Mouse (Mus musculus): ENCODE results near the gene Mal.
"Not testable (repeated sequence)": the region's sequence is repeated elsewhere in the genome, so short reads cannot be mapped to it uniquely, and the experiment has no call there.

Gene Mal

GRCm38 (mm10) chr2:127625659-127626058, 30.8 kb downstream of the Mal start:
- in situ Hi-C loops (cut with MboI, MseI): loop anchor here (5.0 kb wide), 1 partner anchor 1247 kb away; no protein-coding TSS in a partner anchor

DNA sequence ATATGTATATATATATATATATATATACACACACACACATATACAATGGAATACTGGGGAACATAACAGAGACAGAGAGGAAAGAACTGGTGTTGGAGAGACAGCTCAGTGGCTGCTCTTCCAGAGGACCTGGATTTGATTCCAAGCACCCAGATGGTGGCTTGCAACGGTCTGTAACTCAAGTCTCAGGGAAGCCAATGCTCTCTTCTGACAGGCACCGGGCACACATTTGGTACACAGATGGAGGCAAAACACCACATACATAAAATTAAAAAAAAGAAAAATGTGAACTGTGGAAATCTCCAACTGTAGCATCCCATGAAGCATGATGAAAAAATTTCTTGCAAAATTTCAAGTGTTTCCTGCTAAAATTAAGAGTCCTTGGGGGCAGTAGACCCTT, 31.7 kb downstream of the Mal start:
- in situ Hi-C loops (cut with MboI, MseI): loop anchor here (5.0 kb wide), 1 partner anchor 1248 kb away; no protein-coding TSS in a partner anchor

DNA sequence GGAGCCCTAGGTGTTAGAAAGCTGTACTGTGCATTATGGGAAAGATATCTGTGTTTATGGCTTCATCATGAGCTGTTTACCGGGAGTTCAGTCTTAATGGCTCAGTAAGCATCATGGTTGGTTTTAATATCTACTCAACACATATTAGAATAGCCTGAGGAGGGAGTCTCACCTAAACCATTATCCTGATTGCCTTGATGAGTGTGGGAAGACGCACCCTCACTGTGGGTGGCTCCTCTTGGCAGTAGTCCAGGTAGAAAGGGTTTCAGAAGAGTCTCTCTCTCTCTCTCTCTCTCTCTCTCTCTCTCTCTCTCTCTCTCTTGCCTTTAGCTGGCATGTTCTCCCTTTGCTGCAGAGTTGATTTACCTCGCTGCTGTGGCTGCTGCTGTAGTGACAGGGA, 34.4 kb downstream of the Mal start:
- in situ Hi-C loops (cut with MboI, MseI): no loop called here

GRCm38 (mm10) chr2:127619311-127619710, 37.2 kb downstream of the Mal start:
- in situ Hi-C loops (cut with MboI, MseI): no loop called here

- in situ Hi-C loops (cut with MboI, MseI): no loop called here
These were observed 44.2 kb downstream of the Mal start for GRCm38 (mm10) chr2:127612288-127612687.

DNA sequence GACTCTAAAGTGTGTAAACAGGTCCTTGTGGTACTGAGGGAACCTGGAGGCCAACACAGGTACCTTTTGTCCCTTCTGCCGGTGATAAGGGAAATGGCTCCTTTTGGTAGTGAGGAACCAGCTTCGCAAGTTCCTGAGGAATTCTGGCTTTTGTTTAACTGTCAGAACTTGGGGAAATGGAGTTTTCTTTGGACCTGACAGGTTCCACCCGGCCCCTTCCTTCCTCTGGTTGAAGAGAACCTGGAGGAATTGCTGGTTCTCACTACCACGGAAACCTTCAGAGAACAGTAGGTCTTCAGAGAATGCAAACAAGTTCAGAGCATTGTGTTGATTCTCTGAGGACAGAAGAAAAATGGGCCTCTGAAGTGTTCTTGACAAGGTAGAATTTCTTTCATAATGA, 45.1 kb downstream of the Mal start:
- in situ Hi-C loops (cut with MboI, MseI): no loop called here

GRCm38 (mm10) chr2:127608986-127609385, 47.5 kb downstream of the Mal start:
- in situ Hi-C loops (cut with MboI, MseI): no loop called here

DNA sequence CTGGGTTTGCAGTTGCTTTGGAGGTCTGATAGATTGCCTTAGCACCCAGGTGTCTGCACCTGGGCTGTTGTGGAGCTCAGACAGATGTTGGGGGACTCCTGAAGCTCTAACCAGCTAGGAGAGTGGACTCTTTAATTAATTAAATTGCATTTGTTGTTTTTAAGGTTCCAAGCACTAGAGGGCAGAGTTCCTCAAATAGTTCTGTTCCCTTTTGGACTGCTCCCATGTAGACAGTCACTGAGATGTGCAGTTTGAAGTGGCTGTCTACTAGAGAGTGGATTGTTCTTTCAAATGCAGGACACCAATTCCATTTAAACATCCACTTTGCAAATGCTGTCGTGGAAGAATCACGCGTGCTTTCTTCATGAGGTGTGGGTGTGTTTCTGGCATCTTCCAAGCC, 48.3 kb downstream of the Mal start:
- in situ Hi-C loops (cut with MboI, MseI): no loop called here

DNA sequence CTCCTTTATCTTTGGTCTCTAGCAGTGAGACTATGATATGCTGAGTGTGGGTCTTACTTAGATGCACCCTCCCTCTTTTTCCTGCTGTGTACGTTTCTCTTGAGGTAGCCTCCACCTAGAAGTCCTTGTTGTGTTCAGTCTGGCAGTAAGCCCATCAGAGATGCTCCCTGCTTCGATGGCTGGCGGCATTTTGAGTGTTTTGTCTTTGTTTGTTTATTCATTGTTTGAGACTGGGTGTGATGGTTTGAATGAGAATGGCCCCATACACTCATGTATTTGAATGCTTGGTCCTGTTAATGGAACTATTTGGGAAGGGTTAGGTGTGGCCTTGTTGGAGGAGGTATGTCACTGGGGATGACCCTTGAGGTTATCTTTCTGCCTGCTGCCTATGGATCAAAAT, 51.3 kb downstream of the Mal start:
- in situ Hi-C loops (cut with MboI, MseI): no loop called here

DNA sequence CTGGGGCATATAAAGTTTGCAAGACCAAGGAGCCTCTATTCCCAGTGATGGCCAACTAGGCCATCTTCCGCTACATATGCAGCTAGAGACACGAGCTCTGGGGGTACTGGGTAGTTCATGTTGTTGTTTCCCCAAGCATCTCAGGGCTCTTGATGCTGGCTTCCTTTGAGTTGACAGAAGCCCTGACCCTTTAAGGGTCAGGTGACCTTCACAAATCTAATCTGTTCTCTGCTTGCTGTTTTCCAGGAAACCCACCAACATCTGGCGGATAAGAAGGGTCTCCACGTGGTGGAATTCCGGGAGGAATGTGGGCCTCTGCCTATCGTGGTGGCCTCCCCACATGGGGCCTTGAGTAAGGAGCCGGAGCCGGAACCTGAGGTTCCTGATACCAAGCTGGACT, 53.1 kb downstream of the Mal start:
- in situ Hi-C loops (cut with MboI, MseI): not testable (repeated sequence)

DNA sequence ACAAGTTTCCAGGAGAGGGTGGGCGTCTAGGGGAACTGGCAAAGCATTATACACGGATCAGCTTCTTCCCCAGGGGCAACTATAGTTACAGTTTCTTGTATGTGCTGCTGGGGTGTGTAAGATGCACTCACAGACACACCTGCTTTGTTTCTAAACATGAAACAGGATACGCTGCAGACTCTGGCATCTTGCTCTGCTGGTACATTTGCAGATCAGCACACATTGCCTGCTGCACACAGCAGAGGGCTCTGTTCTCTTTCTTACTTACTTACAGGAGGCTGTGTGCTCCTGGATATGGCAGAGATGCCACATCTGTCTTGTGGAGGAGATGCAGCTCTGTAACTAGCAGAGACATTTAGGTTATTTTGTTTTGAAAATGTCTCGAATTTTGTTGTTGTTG, 65.7 kb downstream of the Mal start:
- in situ Hi-C loops (cut with MboI, MseI): no loop called here

DNA sequence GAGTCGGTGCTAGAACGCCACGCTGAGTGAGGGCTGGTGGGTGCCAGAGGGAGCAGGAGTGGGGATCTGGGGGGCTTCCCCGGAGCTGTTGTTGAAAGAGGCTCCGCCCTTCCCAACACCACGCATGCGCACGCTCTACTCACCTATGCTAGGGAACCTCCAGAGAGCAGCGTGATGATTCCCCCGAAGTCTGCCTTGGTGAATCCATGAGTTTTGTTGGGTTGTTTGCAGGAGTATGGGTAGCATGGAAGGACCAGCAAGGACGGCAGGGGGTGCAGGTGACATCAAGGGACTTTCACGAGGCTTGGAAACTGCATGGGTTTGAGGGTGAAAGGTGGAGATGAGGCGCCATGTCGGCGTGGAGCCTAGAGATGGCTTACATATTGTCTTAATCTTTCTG, 66.3 kb downstream of the Mal start:
- in situ Hi-C loops (cut with MboI, MseI): no loop called here

DNA sequence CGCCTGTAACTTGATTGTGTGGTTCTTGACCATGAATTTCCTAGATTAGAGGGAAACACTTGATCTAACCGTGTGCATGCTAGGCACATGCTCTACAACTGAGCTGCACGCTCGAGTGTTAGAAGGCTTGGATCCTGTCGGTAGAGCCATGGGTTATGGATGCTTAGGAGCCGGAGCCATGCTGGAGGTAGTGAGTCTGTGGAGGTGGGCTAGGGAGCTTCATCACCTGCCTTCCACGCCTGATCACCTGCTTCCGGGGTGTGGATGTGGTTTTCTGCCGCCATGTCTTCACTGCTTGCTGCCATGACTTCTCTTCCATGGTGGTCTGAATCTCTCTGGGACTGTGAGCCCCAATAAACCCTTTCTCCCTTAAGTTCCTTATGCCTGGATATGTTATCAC, 67.6 kb downstream of the Mal start:
- in situ Hi-C loops (cut with MboI, MseI): no loop called here

- in situ Hi-C loops (cut with MboI, MseI): no loop called here
These were observed 69.0 kb downstream of the Mal start for GRCm38 (mm10) chr2:127587514-127587844.

DNA sequence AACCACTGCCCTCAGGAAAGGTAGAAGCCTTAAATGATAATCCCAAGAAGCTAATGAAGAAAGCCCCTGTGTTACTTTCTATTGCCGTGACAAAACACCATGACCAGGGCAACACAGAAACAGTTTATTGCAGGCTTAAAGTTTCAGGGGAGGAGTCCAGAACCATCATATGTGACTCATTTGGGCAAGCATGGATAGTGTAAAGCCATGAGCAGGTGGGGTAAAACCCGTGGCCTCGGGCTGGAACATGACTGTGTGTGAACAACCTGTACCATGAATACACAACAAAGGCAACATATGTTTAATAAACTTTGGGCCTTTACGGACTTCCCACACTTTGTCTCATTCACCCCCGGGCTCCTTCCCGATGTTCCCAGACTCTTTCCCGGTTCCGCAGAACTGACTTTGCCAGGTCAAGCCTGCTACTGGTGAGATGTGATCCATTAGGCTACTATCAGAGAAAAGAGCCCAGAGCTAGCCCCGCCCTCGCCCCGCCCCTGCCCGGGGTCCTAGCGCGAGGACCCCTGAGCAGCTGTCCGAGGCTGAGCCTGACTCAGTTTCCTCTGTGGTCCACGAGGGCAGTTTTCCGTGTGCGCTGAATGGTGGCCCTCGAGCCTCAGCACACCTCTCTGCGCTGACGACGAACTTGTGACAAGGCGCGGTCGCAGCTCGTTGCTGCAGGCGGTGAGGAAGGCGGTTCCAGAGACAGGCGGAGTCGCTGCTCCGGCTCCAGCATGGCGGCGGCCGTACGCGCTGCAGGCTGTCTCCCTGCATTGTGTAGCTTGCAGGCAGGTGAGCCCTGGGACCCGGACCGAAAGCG, 69.6 kb downstream of the Mal start, which contains the start of the genes Zfp661 and Mrps5:
Gene Zfp661, minus strand, starts transcription at position 401 of the 820 bp plus-strand sequence.
Gene Mrps5, plus strand, starts transcription at position 529 of the 820 bp plus-strand sequence.
- in situ Hi-C loops (cut with MboI, MseI): no loop called here

DNA sequence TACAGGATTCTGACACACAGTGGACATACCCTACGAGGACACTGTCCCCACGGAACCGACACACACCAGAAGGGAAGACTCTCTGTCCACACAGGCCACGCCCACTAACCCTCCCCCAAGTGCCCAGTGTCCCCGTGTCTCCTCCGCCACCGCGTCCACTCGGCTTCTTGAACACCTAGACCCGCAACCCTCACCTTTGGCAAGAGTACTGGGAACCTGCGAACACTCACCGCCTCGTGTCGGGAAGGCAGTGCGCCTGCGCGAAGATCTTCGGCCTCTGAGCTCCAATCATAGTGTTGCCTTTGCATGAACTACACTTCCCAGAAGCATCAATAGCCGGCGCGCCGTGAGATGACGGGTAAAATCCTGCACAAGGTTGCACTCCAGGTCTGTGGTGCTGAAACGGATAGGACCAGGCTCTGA, 72.0 kb downstream of the Mal start:
- in situ Hi-C loops (cut with MboI, MseI): no loop called here

Measured in T-helper 1 cell (primary cell).